Comparison of ENCODE assay signal across 14 mouse cellular contexts in genomic region chr8:89387295-89387694, GRCm38 (mm10).
A peak's percentile ranks its signal among the peaks of the same experiment; 100 is the strongest.
DNase-seq lines count a peak whose midpoint lies in the region; ATAC-seq and TF ChIP-seq lines count a peak whose summit lies in the region.
"Had no signal": no experiment of that assay in that cellular context is flagged by ENCODE, and none has a peak within 500 bp of the region (broad histone marks: within the 10 kb centered on the region; RNA-seq: fewer than 3 reads in every experiment).

No protein-coding gene starts in this region.

- peak; percentile 79 for DNase-seq in kidney, postnatal 0 days (ENCODE audit: low spot score)
- no peak for DNase-seq in kidney, adult 2 months
- peak; percentile 21 for DNase-seq in embryonic facial prominence, embryonic 14.5 days (ENCODE audit: low spot score)
- no peak for DNase-seq in adrenal gland, adult 2 months
- DNase-seq in cerebellum, adult 9-10 months: no peak
- DNase-seq: heart, adult 2 months; heart, postnatal 36 days; liver, embryonic 13.5 days; lung, postnatal 36 days; right cerebral cortex, postnatal 14 days had no signal

- H3K9ac ChIP-seq in kidney, postnatal 0 days (ENCODE audit: low read depth, low read length): no peak overlapping the region
- no peak overlapping the region for H3K9ac ChIP-seq in embryonic facial prominence, embryonic 14.5 days (ENCODE audit: low read depth, low read length)
- no peak overlapping the region for H3K9ac ChIP-seq in hindbrain, embryonic 16.5 days (ENCODE audit: low read depth, low read length)
- no peak overlapping the region for H3K9ac ChIP-seq in neural tube, embryonic 15.5 days (replicated peaks)
- H3K9ac ChIP-seq: embryonic facial prominence, embryonic 12.5 days; liver, embryonic 13.5 days had no signal

- no peak for TF ChIP-seq CTCF in kidney, postnatal 0 days (IDR thresholded peaks at IDR 0.05; ENCODE audit: low read depth)
- no peak for TF ChIP-seq CTCF in kidney, adult 2 months (conservative IDR thresholded peaks at IDR 0.05; ENCODE audit: insufficient read depth, insufficient read length, low read depth, low read length)

- no peak overlapping the region for H3K4me3 ChIP-seq in kidney, postnatal 0 days (replicated peaks; ENCODE audit: low read depth, low read length)
- no peak overlapping the region for H3K4me3 ChIP-seq in kidney, adult 2 months (ENCODE audit: insufficient read depth, low read depth, low read length)
- no peak overlapping the region for H3K4me3 ChIP-seq in embryonic facial prominence, embryonic 14.5 days (ENCODE audit: low read depth, low read length)
- H3K4me3 ChIP-seq in hindbrain, embryonic 16.5 days (ENCODE audit: low read length): no peak overlapping the region
- no peak overlapping the region for H3K4me3 ChIP-seq in neural tube, embryonic 15.5 days (replicated peaks)
- H3K4me3 ChIP-seq: embryonic facial prominence, embryonic 12.5 days; heart, adult 2 months; liver, embryonic 13.5 days; myocyte had no signal

- no peak for ATAC-seq in kidney, postnatal 0 days (replicated peaks; ENCODE audit: low FRiP score, low read depth)
- no peak for ATAC-seq in embryonic facial prominence, embryonic 14.5 days (ENCODE audit: low read depth)
- ATAC-seq in hindbrain, embryonic 16.5 days: no peak
- ATAC-seq in neural tube, embryonic 15.5 days (ENCODE audit: low FRiP score): peak; percentile 47; the same call in 1 of the 2 replicates

- 12% methylated on average over 8 of the region's 8 CpGs for WGBS in kidney, postnatal 0 days
- 29% methylated on average over 8 of the region's 8 CpGs for WGBS in kidney, adult 2 months
- WGBS in embryonic facial prominence, embryonic 14.5 days: 38% methylated on average over 8 of the region's 8 CpGs
- WGBS in hindbrain, embryonic 16.5 days: 22% methylated on average over 8 of the region's 8 CpGs
- 12% methylated on average over 8 of the region's 8 CpGs for WGBS in neural tube, embryonic 15.5 days

- no peaks in the 10 kb centered on the region for H3K27me3 ChIP-seq in kidney, postnatal 0 days (ENCODE audit: insufficient read depth, low read length)
- no peaks in the 10 kb centered on the region for H3K27me3 ChIP-seq in kidney, adult 2 months (replicated peaks; ENCODE audit: control insufficient read depth, insufficient read depth, low read length)
- H3K27me3 ChIP-seq in embryonic facial prominence, embryonic 14.5 days (replicated peaks; ENCODE audit: control insufficient read depth, insufficient read depth, low read length): no peaks in the 10 kb centered on the region
- 0 out of 2 replicates have a peak, but pooled peaks cover 2% of the 10 kb centered on the region for H3K27me3 ChIP-seq in hindbrain, embryonic 16.5 days (replicated peaks; ENCODE audit: control insufficient read depth, insufficient read depth, low read length)
- H3K27me3 ChIP-seq in neural tube, embryonic 15.5 days (replicated peaks): 0 out of 2 replicates have a peak, but pooled peaks cover 5% of the 10 kb centered on the region
- H3K27me3 ChIP-seq: embryonic facial prominence, embryonic 12.5 days had no signal

- H3K9me3 ChIP-seq in kidney, postnatal 0 days (replicated peaks; ENCODE audit: low read length): no peaks in the 10 kb centered on the region
- H3K9me3 ChIP-seq in embryonic facial prominence, embryonic 14.5 days (ENCODE audit: control insufficient read depth, low read length): no peaks in the 10 kb centered on the region
- no peaks in the 10 kb centered on the region for H3K9me3 ChIP-seq in hindbrain, embryonic 16.5 days (ENCODE audit: control insufficient read depth, low read length)
- H3K9me3 ChIP-seq in neural tube, embryonic 15.5 days (replicated peaks): no peaks in the 10 kb centered on the region
- H3K9me3 ChIP-seq: embryonic facial prominence, embryonic 12.5 days; liver, embryonic 13.5 days had no signal

- TF ChIP-seq POLR2A in kidney, adult 2 months (IDR thresholded peaks at IDR 0.05; ENCODE audit: low read depth, low read length): no peak

- no peak overlapping the region for H3K4me2 ChIP-seq in kidney, postnatal 0 days (ENCODE audit: low read length)
- H3K4me2 ChIP-seq in embryonic facial prominence, embryonic 14.5 days (ENCODE audit: low read depth, low read length): no peak overlapping the region
- peak overlapping the region; percentile 6; the same call in 1 of the 2 replicates for H3K4me2 ChIP-seq in hindbrain, embryonic 16.5 days (ENCODE audit: low read length)
- peak overlapping the region; percentile 35 for H3K4me2 ChIP-seq in neural tube, embryonic 15.5 days
- H3K4me2 ChIP-seq: liver, embryonic 13.5 days had no signal

- peaks cover 14% of the 10 kb centered on the region; the same call in 1 of the 2 replicates for H3K4me1 ChIP-seq in kidney, postnatal 0 days (replicated peaks; ENCODE audit: insufficient read depth, low read length)
- H3K4me1 ChIP-seq in kidney, adult 2 months (ENCODE audit: control insufficient read depth, insufficient read depth, low read length): no peaks in the 10 kb centered on the region
- H3K4me1 ChIP-seq in embryonic facial prominence, embryonic 14.5 days (ENCODE audit: control insufficient read depth, insufficient read depth, low read length): peaks cover 17% of the 10 kb centered on the region
- H3K4me1 ChIP-seq in hindbrain, embryonic 16.5 days (ENCODE audit: control insufficient read depth, insufficient read depth, low read depth, low read length): peaks cover 8% of the 10 kb centered on the region; the same call in 1 of the 2 replicates
- H3K4me1 ChIP-seq in neural tube, embryonic 15.5 days: peaks cover 39% of the 10 kb centered on the region
- H3K4me1 ChIP-seq: liver, embryonic 13.5 days had no signal

- H3K36me3 ChIP-seq in kidney, postnatal 0 days (ENCODE audit: insufficient read depth, low read length): no peaks in the 10 kb centered on the region
- no peaks in the 10 kb centered on the region for H3K36me3 ChIP-seq in kidney, adult 2 months (ENCODE audit: control insufficient read depth, insufficient read depth, low read length)
- no peaks in the 10 kb centered on the region for H3K36me3 ChIP-seq in embryonic facial prominence, embryonic 14.5 days (ENCODE audit: control insufficient read depth, insufficient read depth, low read length)
- H3K36me3 ChIP-seq in hindbrain, embryonic 16.5 days (ENCODE audit: control insufficient read depth, insufficient read depth, low read length): no peaks in the 10 kb centered on the region
- H3K36me3 ChIP-seq in neural tube, embryonic 15.5 days: no peaks in the 10 kb centered on the region
- H3K36me3 ChIP-seq: embryonic facial prominence, embryonic 12.5 days; liver, embryonic 13.5 days had no signal

- H3K27ac ChIP-seq in kidney, postnatal 0 days: peak overlapping the region; percentile 42; the same call in 1 of the 2 replicates
- no peak overlapping the region for H3K27ac ChIP-seq in kidney, adult 2 months (ENCODE audit: insufficient read depth, low read depth, low read length)
- H3K27ac ChIP-seq in embryonic facial prominence, embryonic 14.5 days (replicated peaks; ENCODE audit: low read depth, low read length): no peak overlapping the region
- H3K27ac ChIP-seq in hindbrain, embryonic 16.5 days (ENCODE audit: low read depth, low read length): no peak overlapping the region
- no peak overlapping the region for H3K27ac ChIP-seq in neural tube, embryonic 15.5 days (replicated peaks)
- H3K27ac ChIP-seq: embryonic facial prominence, embryonic 12.5 days; heart, adult 2 months; liver, embryonic 13.5 days had no signal

Comparison
In these comparisons a context has a peak if more than half of its experiments do, and no peak if none do; other contexts are left out.
1. DNase-seq: peak in kidney, postnatal 0 days (single experiment) and embryonic facial prominence, embryonic 14.5 days (single experiment); none in kidney, adult 2 months (single experiment), adrenal gland, adult 2 months (single experiment) and cerebellum, adult 9-10 months (single experiment).
2. H3K4me2 ChIP-seq: peak in hindbrain, embryonic 16.5 days (single experiment) and neural tube, embryonic 15.5 days (single experiment); none in kidney, postnatal 0 days (single experiment) and embryonic facial prominence, embryonic 14.5 days (single experiment).